Mouse (Mus musculus) 3T3-L1 (cell line): Measurements from ENCODE around the gene Msantd4.
A peak's percentile ranks its signal among the peaks of the same experiment; 100 is the strongest.
"Not testable (repeated sequence)": the region's sequence is repeated elsewhere in the genome, so short reads cannot be mapped to it uniquely, and the experiment has no call there.

ENCODE experiments used
- DNase-seq: peaks from one replicate; pipeline ENCODE4 v3.0.0-alpha.2; 2015; ENCODE audit warnings: low read depth, low spot score

The Msantd4 gene

GRCm38 (mm10) chr9:4375828-4376639 is at the start of gene Msantd4:
Gene Msantd4, plus strand, starts transcription at chr9:4376562.
- DNase-seq: peak; percentile 100

GRCm38 (mm10) chr9:4353163-4353562 is 23.2 kb upstream of the Msantd4 start:
- no peak for DNase-seq

GRCm38 (mm10) chr9:4376640-4377120 is 318 bp downstream of the Msantd4 start:
- DNase-seq: no peak

- DNase-seq: not testable (repeated sequence)
Measured at GRCm38 (mm10) chr9:4400801-4401200, 24.4 kb downstream of the Msantd4 start.
